In genomic region chr1:34896102-34896501, GRCm38 (mm10) we compare ENCODE assay signal across 12 mouse cellular contexts.
"Had no signal": no experiment of that assay in that cellular context is flagged by ENCODE, and none has a peak within 500 bp of the region (broad histone marks: within the 10 kb centered on the region; RNA-seq: fewer than 3 reads in every experiment).

No protein-coding gene starts in this region.

- H3K9me3 ChIP-seq: limb, embryonic 10.5 days; liver, embryonic 15.5 days had no signal

- H3K27me3 ChIP-seq: liver, embryonic 15.5 days had no signal

- H3K4me1 ChIP-seq: limb, embryonic 10.5 days; liver, embryonic 15.5 days had no signal

- H3K36me3 ChIP-seq: limb, embryonic 10.5 days; liver, embryonic 15.5 days had no signal

- H3K4me3 ChIP-seq: left cerebral cortex, adult 2 months; limb, embryonic 10.5 days; liver, embryonic 15.5 days had no signal

- DNase-seq: kidney, postnatal 10 days; kidney, postnatal 4 days; lung, adult 2 months; lung, postnatal 36 days; thymus, adult 2 months; thymus, postnatal 36 days had no signal

- ATAC-seq: intestine, embryonic 16.5 days; midbrain, embryonic 16.5 days had no signal

- H3K27ac ChIP-seq: left cerebral cortex, adult 2 months; limb, embryonic 10.5 days; liver, embryonic 15.5 days had no signal

- H3K9ac ChIP-seq: liver, embryonic 15.5 days had no signal

- H3K4me2 ChIP-seq: liver, embryonic 11.5 days; liver, embryonic 15.5 days had no signal
